Mouse (Mus musculus): Measurements from ENCODE around the gene Ajm1. TPM values are rescaled to one million over a fixed set of nuclear protein-coding genes. Genes with fewer than 3 reads are reported as not detected.
"Not testable (repeated sequence)": the region's sequence is repeated elsewhere in the genome, so short reads cannot be mapped to it uniquely, and the experiment has no call there.

Gene Ajm1
- total RNA-seq, 2 experiments from 2014 or later, result 4.6 to 5.3 TPM

DNA sequence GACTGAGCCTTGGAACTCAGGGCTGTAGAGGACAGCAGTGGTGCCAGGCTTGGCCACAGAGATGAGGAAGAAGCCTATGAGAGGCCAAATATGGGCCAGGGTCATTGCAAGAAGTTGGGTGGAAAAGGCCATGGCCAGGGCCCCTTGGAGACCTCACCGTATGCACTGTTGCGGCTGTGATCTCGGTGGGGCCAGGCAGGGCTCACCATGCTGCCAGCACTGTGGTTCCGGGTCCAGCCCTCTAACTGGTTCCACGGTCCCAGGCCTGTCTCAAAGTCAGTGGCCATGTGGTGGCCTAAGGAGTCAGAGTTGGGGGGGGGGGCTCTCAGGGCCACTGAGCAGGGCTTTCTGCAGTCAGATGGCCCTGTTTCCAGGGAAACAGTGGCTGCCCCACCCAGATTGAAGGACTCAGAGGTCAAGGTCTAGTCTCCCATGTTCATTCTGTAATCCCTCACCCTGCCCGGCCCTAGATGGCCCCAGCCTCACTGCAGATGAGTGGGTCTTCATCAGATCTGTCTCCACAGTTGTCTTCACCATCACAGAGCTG lies 13.0 kb downstream of the Ajm1 start:
- DNase-seq (ENCODE audit: low spot score in 2 of 2), result no peak

DNA sequence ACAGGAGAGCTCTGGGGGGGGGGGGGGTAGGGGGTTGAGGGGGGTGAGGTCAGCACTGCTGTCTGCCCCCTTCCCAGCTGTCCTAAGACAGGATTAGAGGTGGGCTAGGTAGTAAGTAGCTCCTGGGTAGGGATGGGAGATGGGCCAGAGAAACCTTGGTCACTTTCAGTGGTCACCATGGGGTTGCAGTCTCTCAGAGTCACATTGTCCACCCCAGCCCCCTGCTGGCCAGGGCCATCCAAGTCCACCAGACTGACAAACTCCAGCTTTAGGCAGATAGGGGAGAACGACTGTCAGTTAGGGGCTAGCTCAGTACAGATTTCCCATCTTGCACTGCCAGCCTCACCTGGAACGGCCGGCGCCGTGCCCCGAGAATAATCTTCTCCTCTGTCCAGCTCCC lies 15.0 kb downstream of the Ajm1 start:
- DNase-seq (ENCODE audit: low spot score in 2 of 2), result no peak

DNA sequence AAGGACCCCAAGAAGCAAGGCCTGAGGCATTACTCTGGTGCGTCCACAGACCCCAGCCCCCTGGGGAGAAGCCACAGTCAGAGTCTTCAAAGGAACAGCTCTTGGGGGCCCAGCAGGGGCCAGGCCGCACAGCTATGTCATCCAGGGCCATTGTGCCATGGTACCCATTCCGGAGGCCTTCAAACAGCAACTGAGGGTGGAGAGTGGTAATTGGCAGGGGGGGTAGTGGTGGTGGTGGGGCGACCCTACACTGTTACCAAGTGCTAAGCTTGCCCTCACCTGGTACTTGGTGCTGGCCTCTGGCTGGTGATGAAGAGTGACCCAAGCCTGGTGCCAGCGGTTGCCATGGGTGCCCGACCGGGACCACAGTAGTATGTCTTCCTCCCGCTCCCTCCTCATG lies 15.8 kb downstream of the Ajm1 start:
- no peak for DNase-seq (ENCODE audit: low spot score in 2 of 2)

DNA sequence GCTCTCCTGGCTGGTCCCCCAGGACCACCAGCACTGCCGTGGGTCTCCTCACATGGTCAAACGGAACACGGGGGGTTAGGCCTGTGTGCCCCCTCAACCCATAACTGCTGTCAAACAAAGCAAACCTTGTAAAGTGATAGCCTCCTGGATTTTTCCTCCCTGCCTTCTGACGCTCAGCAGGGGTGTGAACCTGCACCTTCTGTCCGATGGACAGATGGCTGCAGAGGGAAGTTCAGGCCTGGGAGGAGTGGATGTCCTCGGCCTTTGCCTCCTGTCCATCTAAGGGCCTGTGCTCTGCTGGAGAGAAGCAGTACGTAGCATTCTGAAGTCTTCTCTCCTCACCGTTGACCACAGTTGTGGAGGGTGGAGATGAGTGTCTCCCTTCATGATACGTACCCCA lies 19.6 kb downstream of the Ajm1 start:
- no peak for DNase-seq (ENCODE audit: low spot score in 2 of 2)

DNA sequence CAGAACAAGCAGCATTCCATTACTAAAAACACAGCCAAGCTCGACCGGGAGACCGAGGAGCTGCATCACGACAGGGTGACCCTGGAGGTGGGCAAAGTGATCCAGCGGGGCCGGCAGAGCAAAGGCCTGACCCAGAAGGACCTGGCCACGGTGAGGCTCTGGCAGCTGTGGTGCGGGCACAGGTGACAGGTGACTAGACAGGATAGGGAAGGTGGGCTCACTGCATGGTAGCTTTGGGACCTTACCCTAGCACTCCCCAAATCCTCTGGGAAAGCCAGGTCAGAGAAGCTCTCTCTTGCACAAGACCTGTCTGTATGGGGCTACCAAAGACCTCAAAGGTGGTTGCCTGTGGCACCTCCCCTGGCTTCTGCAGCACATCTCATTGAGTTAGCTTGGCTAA lies 21.0 kb downstream of the Ajm1 start:
- no peak for DNase-seq (ENCODE audit: low spot score in 2 of 2)

DNA sequence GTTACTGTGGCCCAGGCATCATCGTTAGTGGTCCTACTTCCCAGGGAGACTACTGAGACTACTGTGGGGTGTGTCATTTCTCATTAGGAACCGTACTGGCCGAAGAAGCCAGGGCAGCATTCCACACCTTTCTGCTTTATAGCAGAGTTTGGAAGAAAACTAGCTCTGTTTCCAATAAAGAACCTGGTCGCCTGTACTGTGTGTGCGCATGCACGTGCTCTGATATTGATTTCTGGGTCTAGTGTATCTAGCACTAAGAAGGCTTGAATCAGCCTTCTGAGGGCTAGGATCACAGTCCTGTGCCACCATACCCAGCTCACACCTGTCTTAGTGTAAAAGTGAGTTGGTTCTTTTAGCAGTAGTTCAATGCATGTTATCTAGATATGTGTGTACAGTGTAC lies 22.8 kb downstream of the Ajm1 start:
- no peak for DNase-seq (ENCODE audit: low spot score in 2 of 2)

DNA sequence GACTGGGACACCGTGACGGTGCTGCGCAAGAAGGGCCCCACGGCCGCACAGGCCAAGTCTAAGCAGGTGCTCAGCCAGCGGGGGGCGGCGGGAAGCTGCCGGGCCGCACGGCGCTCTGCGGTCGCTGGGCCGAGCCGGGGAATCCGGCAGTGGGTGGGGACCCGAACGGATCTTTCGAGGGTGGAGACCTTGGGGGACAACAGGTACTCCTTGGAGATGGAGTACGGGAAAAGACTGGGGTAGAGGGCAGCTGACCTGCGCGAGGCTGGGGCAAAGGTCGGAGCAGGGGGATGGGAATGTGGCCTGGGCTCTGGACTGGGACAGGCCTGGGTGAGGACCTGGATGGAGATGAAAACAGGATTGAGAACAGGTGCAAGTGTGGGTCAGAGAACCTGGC lies 23.6 kb downstream of the Ajm1 start:
- no peak for DNase-seq (ENCODE audit: low spot score in 2 of 2)

DNA sequence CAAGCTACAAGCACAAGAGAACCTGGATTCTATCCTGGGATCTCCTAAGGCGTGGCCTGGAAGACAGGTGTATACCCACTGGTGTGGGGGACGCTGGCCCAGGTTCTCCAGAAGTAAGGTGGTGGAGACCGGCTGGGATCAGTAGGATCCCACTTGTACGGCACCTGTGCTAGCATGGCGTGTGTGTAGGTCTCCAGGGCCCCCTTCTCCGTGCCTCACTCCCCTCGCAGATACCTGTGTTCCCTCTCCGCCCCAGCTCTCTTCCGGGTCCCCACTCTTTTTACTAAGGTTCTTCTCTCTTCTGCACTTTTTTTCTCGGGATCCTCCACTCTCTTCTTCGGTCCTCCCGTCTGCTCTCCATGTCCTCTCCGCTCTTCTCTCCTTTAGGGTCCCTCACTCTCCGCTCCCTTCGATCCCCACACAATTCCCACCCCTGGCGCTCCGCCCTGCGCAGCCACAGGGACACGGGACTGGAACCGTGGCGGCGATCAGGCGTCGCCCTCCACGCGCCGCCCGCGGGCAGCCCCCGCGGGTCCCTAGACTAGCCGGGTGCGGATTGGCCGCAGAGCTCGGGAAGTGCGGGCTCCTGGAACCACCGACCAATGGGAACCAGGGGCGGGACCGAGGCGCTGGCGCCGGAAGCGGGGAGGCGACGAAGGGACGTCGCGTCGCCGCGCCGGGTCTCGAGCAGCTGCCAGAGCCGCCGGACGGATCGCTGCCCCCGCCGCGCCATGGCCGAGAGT lies 24.2 kb downstream of the Ajm1 start, which contains the start of gene Edf1:
Edf1 (plus strand) TSS at position 627 of the 743 bp plus-strand sequence.
- DNase-seq (ENCODE audit: low spot score in 2 of 2), result peak; percentile 86 to 91

DNA sequence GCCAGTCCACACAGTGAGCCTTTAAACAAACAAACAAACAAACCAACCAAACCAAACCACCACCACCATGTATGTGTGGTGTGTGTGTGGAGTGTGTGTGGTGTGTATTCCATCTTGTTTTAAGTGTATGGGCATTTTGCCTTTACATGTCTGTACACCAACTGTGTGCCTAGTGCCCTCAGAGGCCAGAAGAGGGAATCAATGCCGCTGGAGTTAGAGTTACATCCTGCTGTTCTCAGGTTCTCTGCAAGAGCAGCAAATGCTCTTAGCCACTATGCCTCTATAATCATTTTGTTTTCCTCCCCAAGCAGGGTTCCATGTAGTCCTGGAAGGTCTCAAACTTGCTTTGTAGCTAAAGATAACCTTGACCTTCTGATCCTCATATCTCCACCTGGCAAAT lies 25.3 kb downstream of the Ajm1 start:
- DNase-seq (ENCODE audit: low spot score in 2 of 2), result no peak

DNA sequence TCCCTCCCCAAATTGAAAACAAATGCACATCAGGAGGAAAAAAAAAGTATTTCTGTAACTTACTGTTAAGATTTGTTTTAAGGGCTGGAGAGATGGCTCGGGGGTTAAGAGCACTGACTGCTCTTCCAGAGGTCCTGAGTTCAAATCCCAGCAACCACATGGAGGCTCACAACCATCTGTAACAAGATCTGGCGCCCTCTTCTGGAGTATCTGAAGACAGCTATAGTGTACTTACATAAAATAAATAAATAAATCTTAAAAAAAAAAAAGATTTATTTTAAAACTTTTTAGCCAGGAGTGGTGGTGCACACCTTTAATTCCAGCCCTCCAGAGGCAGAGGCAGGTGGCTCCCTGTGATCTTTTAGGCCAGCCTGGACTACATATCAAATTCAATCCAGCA lies 26.1 kb downstream of the Ajm1 start:
- not testable (repeated sequence) for DNase-seq (ENCODE audit: low spot score in 2 of 2)

DNA sequence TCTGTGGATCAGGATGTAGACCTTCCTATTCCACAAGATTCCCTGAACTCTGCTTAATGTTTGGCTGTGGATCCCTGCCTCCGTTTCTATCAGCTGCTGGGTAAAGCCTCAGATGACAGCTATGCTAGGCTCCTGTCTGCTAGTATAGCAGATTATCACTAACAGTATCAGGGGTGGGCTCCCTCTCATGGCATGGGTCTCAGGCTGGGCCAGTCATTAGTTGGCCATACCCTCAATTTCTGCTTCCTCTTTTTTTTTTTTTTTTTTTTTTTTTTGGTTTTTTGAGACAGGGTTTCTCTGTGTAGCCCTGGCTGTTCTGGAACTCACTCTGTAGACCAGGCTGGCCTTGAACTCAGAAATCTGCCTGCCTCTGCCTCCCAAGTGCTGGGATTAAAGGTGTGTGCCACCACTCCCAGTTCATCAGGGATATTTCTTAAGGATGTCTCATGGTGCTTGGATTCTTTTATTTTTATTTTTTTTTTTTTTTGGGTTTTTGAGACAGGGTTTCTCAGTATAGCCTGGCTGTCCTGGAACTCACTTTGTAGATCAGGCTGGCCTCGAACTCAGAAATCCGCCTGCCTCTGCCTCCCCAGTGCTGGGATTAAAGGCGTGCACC lies 28.3 kb downstream of the Ajm1 start:
- DNase-seq (ENCODE audit: low spot score in 2 of 2), result not testable (repeated sequence)

DNA sequence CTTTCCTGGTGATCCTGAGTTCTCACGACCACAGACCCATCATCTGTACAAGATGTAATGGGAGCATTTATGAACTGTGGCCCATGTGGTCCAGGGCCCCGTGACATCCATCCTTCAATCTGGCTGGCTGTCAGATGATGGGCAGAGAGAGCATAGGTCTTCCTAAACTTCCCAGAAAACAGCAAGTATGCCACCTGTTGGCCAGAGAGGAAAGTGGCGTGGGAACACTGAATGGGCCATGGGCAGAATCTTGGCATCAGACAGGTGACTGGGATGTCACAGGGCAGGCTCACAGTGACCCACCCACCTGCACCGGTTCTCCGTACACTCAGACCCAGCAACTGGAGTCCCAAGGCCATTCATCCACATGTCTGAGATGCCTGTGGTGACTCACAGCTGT lies 30.4 kb downstream of the Ajm1 start:
- DNase-seq (ENCODE audit: low spot score in 2 of 2), result no peak

DNA sequence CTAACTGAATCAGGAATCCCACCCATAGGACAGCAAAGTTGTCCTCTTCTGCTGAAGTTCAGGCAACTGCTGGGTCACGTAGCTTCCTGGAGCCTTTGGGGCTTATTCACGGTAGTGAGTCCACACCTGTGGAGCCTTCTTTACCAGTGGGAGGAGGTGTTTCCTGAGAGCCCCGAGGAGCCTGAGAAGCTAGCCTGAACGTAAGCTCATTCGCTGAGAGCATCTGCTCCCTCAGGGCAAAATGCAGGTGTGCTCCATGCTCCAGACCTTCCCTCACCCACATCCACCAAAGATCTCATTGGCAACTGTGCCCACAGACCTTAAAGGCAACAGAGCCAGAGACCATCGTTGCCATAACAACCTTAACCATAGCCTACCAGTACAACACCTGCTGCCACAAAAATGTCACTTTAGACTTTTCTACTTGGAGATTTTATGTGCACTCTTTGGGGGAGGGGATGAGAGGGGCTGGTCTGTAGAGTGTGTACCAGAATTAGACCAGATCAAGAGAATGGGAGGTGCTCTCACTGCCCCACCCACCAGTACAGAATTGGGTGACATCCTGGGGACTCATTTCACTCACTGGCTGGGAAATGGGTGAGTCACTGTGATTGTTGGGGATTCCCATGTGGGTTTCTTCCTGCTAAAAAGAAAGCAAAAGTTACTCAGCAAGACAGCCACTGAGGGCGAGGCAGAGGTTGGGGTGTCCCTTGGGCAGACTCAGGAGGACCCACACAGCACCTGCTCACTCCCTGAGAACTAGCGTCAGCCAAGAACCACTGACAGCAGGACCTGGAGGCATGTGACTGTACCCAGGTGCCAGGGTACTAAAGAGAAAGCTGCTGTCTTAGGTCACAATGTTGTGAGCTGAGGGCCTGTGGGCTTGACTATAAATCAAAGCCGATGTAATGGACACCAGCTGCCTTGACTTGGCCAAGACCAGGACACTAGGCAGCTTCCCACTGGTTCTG lies 32.3 kb downstream of the Ajm1 start:
- DNase-seq (ENCODE audit: low spot score in 2 of 2), result no peak

DNA sequence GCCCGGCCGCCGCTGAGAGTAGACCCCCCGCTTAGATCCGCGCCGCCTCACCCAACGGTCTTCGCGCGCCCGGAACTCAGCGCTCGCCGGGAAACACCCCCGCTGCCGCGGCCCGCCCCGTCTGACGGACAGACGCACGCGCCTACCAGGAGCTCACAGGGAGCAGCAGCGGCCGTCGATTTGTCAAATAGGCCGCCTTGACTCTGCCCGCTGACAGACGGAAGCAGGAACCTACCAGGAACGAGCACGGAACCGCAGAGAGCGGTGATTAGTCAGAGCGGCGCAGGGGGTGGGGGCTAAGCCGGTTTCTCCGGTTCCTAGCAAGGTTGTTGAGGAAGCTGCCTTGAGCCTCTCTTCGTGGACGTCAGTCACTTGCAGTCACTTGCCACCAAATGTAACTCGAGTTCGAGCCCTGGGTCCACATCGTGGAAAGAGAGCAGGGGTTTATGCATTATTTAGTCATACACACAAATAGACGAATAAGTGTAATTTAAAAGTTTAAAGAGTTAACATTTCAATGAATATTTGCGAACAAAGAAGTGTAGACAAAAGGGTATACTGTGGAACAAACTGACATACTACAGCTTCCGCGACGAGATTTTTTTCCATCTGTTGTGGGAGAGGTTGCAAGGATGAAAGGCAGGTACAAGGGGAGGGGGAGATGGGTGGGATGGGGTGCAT lies 34.6 kb downstream of the Ajm1 start, which contains the start of gene Traf2:
Traf2 (minus strand) TSS at position 130 of the 681 bp plus-strand sequence.
- peak; percentile 88 to 94 for DNase-seq (ENCODE audit: low spot score in 2 of 2)

DNA sequence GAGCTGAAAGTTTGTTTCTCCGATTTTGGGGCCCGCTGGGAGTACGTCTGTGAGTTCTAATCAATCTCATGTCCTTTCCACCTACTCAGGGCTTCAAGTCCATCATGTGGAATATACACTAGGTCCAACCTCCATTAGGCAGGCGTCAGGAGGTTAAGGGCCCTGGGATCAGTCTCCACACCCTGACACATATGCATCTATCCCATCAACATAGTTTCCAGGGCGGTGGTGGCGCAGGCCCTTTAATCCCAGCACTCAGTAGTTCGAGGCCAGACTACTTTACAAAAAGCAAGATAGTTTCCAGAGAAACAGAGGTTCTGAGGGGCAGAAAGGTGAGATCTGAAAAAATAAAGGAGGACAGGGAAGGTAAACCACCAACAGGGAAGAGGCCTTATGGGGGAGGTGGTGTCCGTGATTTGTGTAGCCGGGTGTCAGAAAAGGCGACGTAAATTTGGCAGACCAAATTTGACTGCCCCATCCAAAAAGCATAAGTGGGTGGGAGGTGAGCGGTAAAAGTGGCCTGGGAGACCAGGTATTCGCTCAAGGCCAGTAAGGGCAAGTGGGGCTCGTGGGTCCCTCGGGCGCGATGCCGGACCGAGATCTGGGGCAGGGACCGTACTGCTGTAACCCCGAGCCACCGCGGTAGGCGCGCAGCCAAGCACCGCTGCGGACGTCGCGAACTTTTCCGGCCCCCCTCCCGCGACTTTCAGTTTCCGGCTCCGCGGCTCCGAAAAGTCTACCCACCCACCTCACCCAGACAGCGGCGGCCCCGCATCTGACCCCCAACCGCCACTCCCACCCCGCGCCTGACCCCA lies 35.4 kb downstream of the Ajm1 start:
- DNase-seq (ENCODE audit: low spot score in 2 of 2), result no peak

DNA sequence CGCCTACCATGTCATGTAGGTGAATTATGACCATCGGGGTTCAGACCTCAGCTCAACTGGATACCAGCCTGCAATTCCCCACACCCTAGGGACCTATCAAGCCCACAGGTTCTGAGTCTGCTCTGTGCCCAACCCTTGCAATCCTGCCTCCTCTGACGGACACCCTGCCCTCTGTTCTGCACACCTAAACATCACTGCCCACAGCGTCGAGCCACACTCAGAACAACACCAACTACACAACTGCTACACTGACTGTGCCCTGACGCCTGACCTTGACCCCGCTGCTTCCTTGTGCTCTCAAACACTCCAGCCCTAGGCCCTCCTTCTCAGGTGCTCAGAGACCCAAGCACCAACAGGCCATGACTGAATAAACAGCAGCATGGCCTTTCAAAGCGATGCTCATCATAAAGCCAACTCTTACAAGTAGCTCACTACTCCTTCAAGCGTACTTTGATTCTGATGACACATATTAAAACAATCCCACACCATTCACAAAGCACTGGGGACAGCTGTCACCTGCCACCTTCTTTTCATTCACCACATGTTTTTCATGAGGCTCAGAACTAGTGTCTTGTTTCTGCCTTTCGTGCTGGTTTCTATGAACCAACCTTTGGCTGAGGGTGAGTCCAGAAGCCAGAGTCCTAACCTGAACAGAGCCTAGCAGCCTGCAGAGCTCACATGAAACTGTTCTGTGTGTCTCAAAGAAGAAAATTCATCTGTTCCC lies 39.8 kb downstream of the Ajm1 start:
- DNase-seq (ENCODE audit: low spot score in 2 of 2), result no peak

DNA sequence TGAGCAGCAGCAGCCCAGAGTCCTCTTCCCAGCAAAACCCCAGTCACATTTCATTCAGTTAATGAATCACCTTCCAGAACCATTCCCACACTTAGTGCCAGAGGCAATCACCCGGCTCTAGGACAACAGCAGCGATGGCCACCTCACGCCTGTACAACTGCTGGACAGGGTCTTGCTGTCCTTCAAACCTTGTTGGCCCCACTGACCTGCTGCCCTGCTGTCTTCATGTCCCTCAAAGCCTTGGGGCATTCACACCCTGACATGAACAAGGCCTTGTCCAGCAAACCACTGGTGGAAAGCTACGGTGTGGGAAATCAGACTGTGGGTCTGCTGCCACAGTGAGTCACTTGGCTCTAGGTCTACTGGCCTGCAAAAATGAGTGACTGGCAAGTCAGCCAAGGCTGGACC lies 41.0 kb downstream of the Ajm1 start:
- DNase-seq (ENCODE audit: low spot score in 2 of 2), result no peak

DNA sequence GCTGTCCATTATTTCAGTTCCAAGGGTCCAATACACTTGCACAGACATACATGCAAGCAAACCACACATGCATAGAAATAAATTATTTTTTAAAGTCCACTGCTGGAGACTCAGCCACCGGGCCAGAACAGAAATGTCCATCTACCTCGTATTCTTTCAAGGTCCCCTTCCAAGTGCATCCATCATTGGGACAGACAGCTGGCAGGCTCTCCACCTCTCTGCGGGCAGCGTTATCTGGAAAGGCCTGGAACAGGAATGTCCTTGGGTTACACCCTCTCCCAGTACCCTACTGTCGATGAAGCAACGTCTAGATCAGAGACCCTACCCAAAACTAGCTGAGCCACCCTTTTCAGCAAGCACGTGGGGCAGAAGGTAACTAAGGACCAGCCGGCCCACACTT lies 45.0 kb downstream of the Ajm1 start:
- DNase-seq (ENCODE audit: low spot score in 2 of 2), result no peak

DNA sequence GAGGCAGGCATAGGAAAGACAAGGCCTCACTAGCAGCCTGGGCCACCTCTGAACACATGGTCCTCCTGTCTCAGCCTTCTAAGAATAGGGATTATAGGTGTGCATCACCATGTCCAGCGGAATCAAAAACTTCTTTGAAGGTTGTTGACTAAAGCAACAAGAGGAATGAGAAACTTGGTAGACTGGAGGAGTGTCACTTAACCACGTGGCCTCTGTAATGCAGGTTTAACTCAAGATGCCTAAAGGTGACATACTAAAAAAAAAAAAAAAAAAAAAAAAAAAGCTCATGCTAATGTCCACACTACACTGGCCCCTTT lies 46.7 kb downstream of the Ajm1 start:
- DNase-seq (ENCODE audit: low spot score in 2 of 2), result no peak

Measured in adrenal gland, postnatal 4 days (tissue).